Mouse (Mus musculus): ENCODE data around the gene Padi4. TPM values are rescaled to one million over a fixed set of nuclear protein-coding genes. Genes with fewer than 3 reads are reported as not detected.

Gene Padi4
- total and polyA plus RNA-seq, 3 experiments: 0.70 to 2.6 (median 2.5) TPM

DNA sequence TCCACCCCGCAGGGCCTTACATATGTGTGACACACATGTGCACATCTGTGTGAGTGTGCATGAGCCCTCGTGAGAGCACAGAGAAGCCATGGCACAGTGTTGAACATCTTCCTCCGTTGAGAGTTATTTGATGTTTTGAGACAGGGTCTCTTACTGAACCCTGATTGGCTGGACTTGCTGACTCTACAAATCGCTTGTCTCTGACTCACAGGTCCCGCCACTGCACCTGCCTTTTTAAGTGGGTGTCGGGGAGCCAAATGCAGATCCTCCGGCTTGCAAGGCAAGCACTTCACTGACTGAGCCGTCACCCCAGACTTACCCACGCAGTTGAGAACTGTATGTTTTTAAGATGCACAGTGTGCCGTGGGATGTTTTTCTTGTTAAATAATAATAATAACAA, 1.8 kb upstream of the Padi4 start:
- Histone ChIP-seq H3K4me3 (no peak overlapping the region), H3K27me3 (ENCODE audit: control insufficient read depth, insufficient read depth, low read length) (no peaks in the 10 kb centered on the region; the same call in 1 of the 2 replicates), H3K79me2 (replicated peaks; ENCODE audit: control insufficient read depth, insufficient read depth, low read length) (no peaks in the 10 kb centered on the region), H3K4me1 (ENCODE audit: control insufficient read depth, insufficient read depth, low read length) (no peaks in the 10 kb centered on the region), H3K27ac (no peak overlapping the region), H3K9ac (ENCODE audit: low read depth, low read length) (no peak overlapping the region), H3K36me3 (ENCODE audit: control insufficient read depth, insufficient read depth, low read length) (no peaks in the 10 kb centered on the region)
- intact Hi-C loops (cut with DNase I): no loop called here
- no peak for DNase-seq
- no peak for TF ChIP-seq CTCF (IDR thresholded peaks at IDR 0.05)
- TF ChIP-seq POLR2A (IDR thresholded peaks at IDR 0.05; ENCODE audit: insufficient read depth, low read depth, low read length): no peak
- TF ChIP-seq EP300 (IDR thresholded peaks at IDR 0.05; ENCODE audit: insufficient read depth, low read depth, low read length): no peak
- WGBS: 89% methylated on average over 10 of the region's 10 CpGs

DNA sequence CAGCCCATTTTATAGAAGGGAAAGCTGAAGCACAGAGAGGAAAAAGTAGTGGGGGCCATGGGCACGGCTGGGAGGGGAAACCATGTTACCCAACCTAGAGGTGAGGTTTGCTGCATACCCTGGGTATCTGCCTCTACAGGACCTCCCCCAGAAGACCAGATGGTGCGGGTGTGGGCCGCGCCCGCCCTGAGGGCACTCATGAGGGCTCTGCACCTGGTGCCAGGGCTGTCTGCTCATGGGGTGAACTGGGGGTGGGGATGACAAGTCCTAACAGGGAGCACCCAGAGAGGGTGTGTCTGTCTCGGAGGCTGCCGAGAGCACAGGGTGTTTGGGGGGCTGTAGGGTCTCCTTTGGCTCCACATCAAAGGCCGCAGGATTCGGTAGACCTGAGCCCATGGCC, 857 bp upstream of the Padi4 start:
- Histone ChIP-seq H3K36me3 (ENCODE audit: control insufficient read depth, insufficient read depth, low read length) (no peaks in the 10 kb centered on the region), H3K4me1 (ENCODE audit: control insufficient read depth, insufficient read depth, low read length) (peaks cover 3% of the 10 kb centered on the region; the same call in 1 of the 2 replicates), H3K27ac (no peak overlapping the region), H3K27me3 (ENCODE audit: control insufficient read depth, insufficient read depth, low read length) (no peaks in the 10 kb centered on the region), H3K79me2 (replicated peaks; ENCODE audit: control insufficient read depth, insufficient read depth, low read length) (no peaks in the 10 kb centered on the region), H3K9ac (ENCODE audit: low read depth, low read length) (no peak overlapping the region), H3K4me3 (no peak overlapping the region)
- TF ChIP-seq CTCF (IDR thresholded peaks at IDR 0.05) (no peak), EP300 (IDR thresholded peaks at IDR 0.05; ENCODE audit: insufficient read depth, low read depth, low read length) (no peak), POLR2A (IDR thresholded peaks at IDR 0.05; ENCODE audit: insufficient read depth, low read depth, low read length) (no peak)
- no peak for DNase-seq
- intact Hi-C loops (cut with DNase I): no loop called here
- WGBS: 92% methylated on average over 9 of the region's 9 CpGs

DNA sequence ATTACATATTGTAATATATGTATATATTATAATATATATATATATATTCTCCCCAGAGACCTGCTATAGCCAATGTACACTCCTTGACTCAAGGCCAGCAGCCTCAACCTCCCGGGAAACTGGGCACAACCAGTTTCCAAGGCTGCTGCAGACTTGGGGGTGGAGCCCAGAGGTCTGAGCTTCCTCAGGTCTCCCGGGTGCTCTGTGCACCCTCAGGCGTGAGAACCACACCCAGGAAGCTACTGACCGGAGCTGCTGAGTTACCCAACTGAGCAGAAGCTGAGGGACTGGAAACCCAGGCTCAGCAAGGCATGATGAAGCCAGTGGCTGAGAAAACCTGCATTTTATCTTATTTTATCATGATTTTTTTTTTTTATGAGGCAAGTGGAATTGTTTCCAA, 2.9 kb downstream of the Padi4 start:
- Histone ChIP-seq H3K9ac (ENCODE audit: low read depth, low read length) (no peak overlapping the region), H3K4me1 (ENCODE audit: control insufficient read depth, insufficient read depth, low read length) (peaks cover 3% of the 10 kb centered on the region; the same call in 1 of the 2 replicates), H3K27me3 (ENCODE audit: control insufficient read depth, insufficient read depth, low read length) (no peaks in the 10 kb centered on the region), H3K27ac (no peak overlapping the region), H3K36me3 (ENCODE audit: control insufficient read depth, insufficient read depth, low read length) (no peaks in the 10 kb centered on the region), H3K79me2 (replicated peaks; ENCODE audit: control insufficient read depth, insufficient read depth, low read length) (no peaks in the 10 kb centered on the region), H3K4me3 (no peak overlapping the region)
- WGBS: 19% methylated on average over 4 of the region's 4 CpGs
- TF ChIP-seq EP300 (IDR thresholded peaks at IDR 0.05; ENCODE audit: insufficient read depth, low read depth, low read length): no peak
- no peak for TF ChIP-seq CTCF (IDR thresholded peaks at IDR 0.05)
- TF ChIP-seq POLR2A (IDR thresholded peaks at IDR 0.05; ENCODE audit: insufficient read depth, low read depth, low read length): no peak
- DNase-seq: peak in 1 of 2 experiments; percentile 42
- intact Hi-C loops (cut with DNase I): no loop called here

DNA sequence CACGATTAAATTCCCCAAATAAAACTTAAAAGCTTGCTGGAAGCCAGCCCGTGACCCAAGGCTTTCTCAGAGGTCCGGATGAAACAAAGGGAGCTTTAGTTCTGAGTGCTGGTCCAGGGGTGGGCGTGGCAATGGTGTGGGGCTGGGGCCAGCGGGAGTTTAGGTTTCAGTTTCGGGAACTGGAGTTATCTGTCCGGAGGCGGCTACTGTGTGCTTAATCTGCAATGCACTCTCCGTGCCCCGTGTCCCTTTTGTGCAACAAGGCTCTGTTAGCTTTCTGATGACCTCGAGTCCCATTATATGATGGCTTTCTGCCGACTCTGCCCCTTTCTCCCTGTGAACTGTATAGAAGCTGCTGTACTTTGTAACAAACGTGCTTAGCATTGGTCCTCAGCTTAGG, 3.6 kb downstream of the Padi4 start:
- peaks cover 3% of the 10 kb centered on the region; the same call in 1 of the 2 replicates for H3K4me1 ChIP-seq (ENCODE audit: control insufficient read depth, insufficient read depth, low read length)
- peak overlapping the region; percentile 13 for H3K27ac ChIP-seq
- WGBS: 2% methylated on average over 13 of the region's 13 CpGs
- TF ChIP-seq CTCF (IDR thresholded peaks at IDR 0.05) (no peak), POLR2A (IDR thresholded peaks at IDR 0.05; ENCODE audit: insufficient read depth, low read depth, low read length) (no peak), EP300 (IDR thresholded peaks at IDR 0.05; ENCODE audit: insufficient read depth, low read depth, low read length) (no peak)
- intact Hi-C loops (cut with DNase I): no loop called here
- H3K36me3 ChIP-seq (ENCODE audit: control insufficient read depth, insufficient read depth, low read length): no peaks in the 10 kb centered on the region
- no peaks in the 10 kb centered on the region for H3K27me3 ChIP-seq (ENCODE audit: control insufficient read depth, insufficient read depth, low read length)
- H3K4me3 ChIP-seq: peak overlapping the region; percentile 47
- H3K9ac ChIP-seq (ENCODE audit: low read depth, low read length): peak overlapping the region; percentile 71
- peak; percentile 70 to 71 for DNase-seq
- no peaks in the 10 kb centered on the region for H3K79me2 ChIP-seq (replicated peaks; ENCODE audit: control insufficient read depth, insufficient read depth, low read length)

DNA sequence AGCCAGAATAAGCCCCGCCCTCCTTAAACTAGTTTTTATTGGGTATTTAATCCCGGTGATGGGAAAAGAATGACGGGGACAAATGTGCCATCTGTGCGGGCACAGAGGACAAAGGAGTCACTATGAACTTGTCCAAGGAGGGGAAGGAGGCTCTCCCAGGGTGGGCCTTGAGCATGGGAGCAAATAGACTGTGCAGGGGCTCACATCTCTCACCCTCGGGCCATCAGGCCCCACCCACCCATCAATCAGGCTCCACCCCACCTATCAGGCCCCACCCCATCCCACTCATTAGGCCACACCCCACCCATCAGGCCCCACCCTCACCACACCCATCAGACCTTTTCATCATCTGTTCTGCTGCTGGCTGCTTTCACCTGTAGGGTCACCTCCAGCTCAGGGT, 5.1 kb downstream of the Padi4 start:
- TF ChIP-seq POLR2A (IDR thresholded peaks at IDR 0.05; ENCODE audit: insufficient read depth, low read depth, low read length) (no peak), EP300 (IDR thresholded peaks at IDR 0.05; ENCODE audit: insufficient read depth, low read depth, low read length) (no peak), CTCF (IDR thresholded peaks at IDR 0.05) (no peak)
- Histone ChIP-seq H3K27ac (no peak overlapping the region), H3K36me3 (ENCODE audit: control insufficient read depth, insufficient read depth, low read length) (no peaks in the 10 kb centered on the region), H3K4me3 (no peak overlapping the region), H3K9ac (ENCODE audit: low read depth, low read length) (no peak overlapping the region), H3K27me3 (ENCODE audit: control insufficient read depth, insufficient read depth, low read length) (no peaks in the 10 kb centered on the region), H3K79me2 (replicated peaks; ENCODE audit: control insufficient read depth, insufficient read depth, low read length) (no peaks in the 10 kb centered on the region), H3K4me1 (ENCODE audit: control insufficient read depth, insufficient read depth, low read length) (peaks cover 3% of the 10 kb centered on the region; the same call in 1 of the 2 replicates)
- intact Hi-C loops (cut with DNase I): no loop called here
- WGBS: 85% methylated on average over 5 of the region's 5 CpGs
- DNase-seq: no peak

DNA sequence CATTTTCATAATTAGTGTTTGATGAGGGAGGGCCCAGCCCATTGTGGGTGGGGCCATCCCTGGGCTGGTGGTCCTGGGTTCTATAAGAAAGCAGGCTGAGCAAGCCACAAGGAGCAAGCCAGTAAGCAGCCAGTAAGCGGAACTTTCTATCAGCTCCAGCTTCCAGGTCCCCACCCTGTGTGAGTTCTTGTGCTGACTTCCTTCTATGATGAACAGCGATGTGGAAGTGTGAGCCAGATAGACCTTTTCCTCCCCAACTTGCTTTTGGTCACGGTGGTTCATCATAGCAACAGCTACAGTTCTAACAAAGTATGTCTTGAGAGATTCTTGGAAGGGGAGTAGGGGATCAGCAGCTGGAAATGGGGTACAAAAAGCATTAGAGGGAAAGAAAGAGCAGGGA, 8.1 kb downstream of the Padi4 start:
- no peak for TF ChIP-seq CTCF (IDR thresholded peaks at IDR 0.05)
- 42% methylated on average over 3 of the region's 3 CpGs for WGBS
- Histone ChIP-seq H3K27me3 (ENCODE audit: control insufficient read depth, insufficient read depth, low read length) (no peaks in the 10 kb centered on the region), H3K79me2 (replicated peaks; ENCODE audit: control insufficient read depth, insufficient read depth, low read length) (no peaks in the 10 kb centered on the region), H3K27ac (no peak overlapping the region), H3K4me3 (no peak overlapping the region), H3K9ac (ENCODE audit: low read depth, low read length) (no peak overlapping the region), H3K36me3 (ENCODE audit: control insufficient read depth, insufficient read depth, low read length) (no peaks in the 10 kb centered on the region), H3K4me1 (ENCODE audit: control insufficient read depth, insufficient read depth, low read length) (peaks cover 3% of the 10 kb centered on the region; the same call in 1 of the 2 replicates)
- intact Hi-C loops (cut with DNase I): no loop called here
- DNase-seq: no peak
